Mouse (Mus musculus) megakaryocyte progenitor cell, adult 5-6 weeks (primary cell): Measurements from ENCODE around the gene Pdik1l. TPM values are rescaled to one million over a fixed set of nuclear protein-coding genes. Genes with fewer than 3 reads are reported as not detected.
A peak's percentile ranks its signal among the peaks of the same experiment; 100 is the strongest.

ENCODE experiments used
- ATAC-seq: replicated peaks from 2 replicates; pipeline ENCODE4 v1.8.0; 2016; ENCODE audit warnings: mild to moderate bottlenecking, moderate TSS enrichment, inconsistent platforms; ENCODE audit not compliant: poor library complexity
- total RNA-seq, 2 experiments: library from RNA; stranded (forward) in 1 of 2; stranded (reverse) in 1 of 2; fragments of 157-497, 149-512 nt in 1 of 2; fragments of 200-1000 nt in 1 of 2; gene quantifications; 2 replicates each; pipeline versions ENCODE4 v1.2.3 to v1.2.4; 2015 to 2017

The Pdik1l gene
- total RNA-seq, 2 experiments from 2014 or later: 25.9 to 34.0 TPM

- no peak for ATAC-seq
Measured at GRCm38 (mm10) chr4:134243516-134244250, 44.0 kb downstream of the Pdik1l start, which contains the start of gene E130218I03Rik. Gene E130218I03Rik, plus strand, starts transcription at chr4:134243662.

GRCm38 (mm10) chr4:134238686-134239085, 49.0 kb downstream of the Pdik1l start:
- no peak for ATAC-seq

GRCm38 (mm10) chr4:134238279-134238651, 49.4 kb downstream of the Pdik1l start, which contains the start of gene Cnksr1:
Gene Cnksr1, minus strand, starts transcription at chr4:134238399.
- ATAC-seq: no peak

GRCm38 (mm10) chr4:134237582-134238278, 50.0 kb downstream of the Pdik1l start:
- ATAC-seq: no peak

- no peak for ATAC-seq
Measured at GRCm38 (mm10) chr4:134234876-134235275, 52.8 kb downstream of the Pdik1l start.

- no peak for ATAC-seq
Measured at GRCm38 (mm10) chr4:134230431-134230830, 57.3 kb downstream of the Pdik1l start.

- 0 out of 2 replicates have a peak, but pooled peaks have one; percentile 31 for ATAC-seq
Measured at GRCm38 (mm10) chr4:134227194-134227593, 60.5 kb downstream of the Pdik1l start, which contains the start of gene Catsper4. Gene Catsper4, minus strand, starts transcription at chr4:134227383.

Other genes with a start within 250 kb of the Pdik1l start
- not detected in 2 replicates for gene Zfp683, start 234.1 kb downstream of the Pdik1l start, total RNA-seq (2015)
- not detected in 2 replicates for gene Zfp683, start 234.1 kb downstream of the Pdik1l start, total RNA-seq (2017)
- 0.77 and 2.2 TPM in 2 replicates for gene Crybg2, start 227.1 kb downstream of the Pdik1l start, total RNA-seq (2015)
- 0.37 and 0.71 TPM in 2 replicates for gene Crybg2, start 227.1 kb downstream of the Pdik1l start, total RNA-seq (2017)
- 291 and 358 TPM in 2 replicates for gene Cd52, start 192.8 kb downstream of the Pdik1l start, total RNA-seq (2015)
- 339 and 505 TPM in 2 replicates for gene Cd52, start 192.8 kb downstream of the Pdik1l start, total RNA-seq (2017)
- gene Ubxn11, start 185.3 kb downstream of the Pdik1l start, total RNA-seq (2015): 9.2 and 10.7 TPM in 2 replicates
- 6.5 and 7.3 TPM in 2 replicates for gene Ubxn11, start 185.3 kb downstream of the Pdik1l start, total RNA-seq (2017)
- 724 and 761 TPM in 2 replicates for gene Sh3bgrl3, start 159.1 kb downstream of the Pdik1l start, total RNA-seq (2015)
- gene Sh3bgrl3, start 159.1 kb downstream of the Pdik1l start, total RNA-seq (2017): 230 and 307 TPM in 2 replicates
- 14.5 and 27.8 TPM in 2 replicates for gene Cep85, start 100.8 kb downstream of the Pdik1l start, total RNA-seq (2015)
- gene Cep85, start 100.8 kb downstream of the Pdik1l start, total RNA-seq (2017): 33.8 and 41.0 TPM in 2 replicates
- gene Gm7534, start 84.9 kb downstream of the Pdik1l start, total RNA-seq (2015): not detected in 2 replicates
- not detected in 2 replicates for gene Gm7534, start 84.9 kb downstream of the Pdik1l start, total RNA-seq (2017)
- gene Catsper4, start 60.5 kb downstream of the Pdik1l start, total RNA-seq (2015): not detected in 2 replicates
- gene Catsper4, start 60.5 kb downstream of the Pdik1l start, total RNA-seq (2017): not detected in 2 replicates
- gene Cnksr1, start 49.5 kb downstream of the Pdik1l start, total RNA-seq (2015): not detected in 2 replicates
- gene Cnksr1, start 49.5 kb downstream of the Pdik1l start, total RNA-seq (2017): not detected in 2 replicates
- gene E130218I03Rik, start 44.2 kb downstream of the Pdik1l start, total RNA-seq (2015): not detected in 2 replicates
- gene E130218I03Rik, start 44.2 kb downstream of the Pdik1l start, total RNA-seq (2017): 0.14 TPM in 1 of 2 replicates, not detected in the other
- gene Zfp593, start 42.3 kb downstream of the Pdik1l start, total RNA-seq (2015): 11.7 and 11.8 TPM in 2 replicates
- 12.5 and 12.7 TPM in 2 replicates for gene Zfp593, start 42.3 kb downstream of the Pdik1l start, total RNA-seq (2017)
- gene Gm30191, start 41.0 kb downstream of the Pdik1l start, total RNA-seq (2015): not detected in 2 replicates
- not detected in 2 replicates for gene Gm30191, start 41.0 kb downstream of the Pdik1l start, total RNA-seq (2017)
- not detected in 2 replicates for gene Grrp1, start 33.8 kb downstream of the Pdik1l start, total RNA-seq (2015)
- not detected in 2 replicates for gene Grrp1, start 33.8 kb downstream of the Pdik1l start, total RNA-seq (2017)
- gene Trim63, start 27.2 kb upstream of the Pdik1l start, total RNA-seq (2015): not detected in 2 replicates
- gene Trim63, start 27.2 kb upstream of the Pdik1l start, total RNA-seq (2017): not detected in 2 replicates
- 0.07 and 0.15 TPM in 2 replicates for gene Slc30a2, start 55.3 kb upstream of the Pdik1l start, total RNA-seq (2015)
- not detected in 2 replicates for gene Slc30a2, start 55.3 kb upstream of the Pdik1l start, total RNA-seq (2017)
- gene Extl1, start 96.0 kb upstream of the Pdik1l start, total RNA-seq (2015): not detected in 2 replicates
- gene Extl1, start 96.0 kb upstream of the Pdik1l start, total RNA-seq (2017): not detected in 2 replicates
- 14.0 and 21.2 TPM in 2 replicates for gene Pafah2, start 108.4 kb upstream of the Pdik1l start, total RNA-seq (2015)
- gene Pafah2, start 108.4 kb upstream of the Pdik1l start, total RNA-seq (2017): 14.5 and 16.2 TPM in 2 replicates
- gene Stmn1, start 180.4 kb upstream of the Pdik1l start, total RNA-seq (2015): 794 and 868 TPM in 2 replicates
- gene Stmn1, start 180.4 kb upstream of the Pdik1l start, total RNA-seq (2017): 1,207 and 1,242 TPM in 2 replicates
- 5.2 and 7.3 TPM in 2 replicates for gene Paqr7, start 208.8 kb upstream of the Pdik1l start, total RNA-seq (2015)
- 11.1 and 13.5 TPM in 2 replicates for gene Paqr7, start 208.8 kb upstream of the Pdik1l start, total RNA-seq (2017)
- gene Aunip, start 223.1 kb upstream of the Pdik1l start, total RNA-seq (2015): 11.8 and 14.6 TPM in 2 replicates
- 24.3 and 30.6 TPM in 2 replicates for gene Aunip, start 223.1 kb upstream of the Pdik1l start, total RNA-seq (2017)
- gene Mtfr1l, start 247.5 kb upstream of the Pdik1l start, total RNA-seq (2015): 59.1 and 69.8 TPM in 2 replicates
- 42.7 and 51.0 TPM in 2 replicates for gene Mtfr1l, start 247.5 kb upstream of the Pdik1l start, total RNA-seq (2017)